Mouse (Mus musculus) fat pad, adult 2 months (tissue): ENCODE data around the gene Igdcc3.

ENCODE experiments used
- DNase-seq: peaks from one replicate; pipeline ENCODE4 v3.0.0-alpha.2; 2011; ENCODE audit warnings: low read depth, low spot score; ENCODE audit errors: extremely low read depth

The Igdcc3 gene

GRCm38 (mm10) chr9:65135126-65135525 lies 5.9 kb upstream of the Igdcc3 start:
- DNase-seq, result no peak

DNA sequence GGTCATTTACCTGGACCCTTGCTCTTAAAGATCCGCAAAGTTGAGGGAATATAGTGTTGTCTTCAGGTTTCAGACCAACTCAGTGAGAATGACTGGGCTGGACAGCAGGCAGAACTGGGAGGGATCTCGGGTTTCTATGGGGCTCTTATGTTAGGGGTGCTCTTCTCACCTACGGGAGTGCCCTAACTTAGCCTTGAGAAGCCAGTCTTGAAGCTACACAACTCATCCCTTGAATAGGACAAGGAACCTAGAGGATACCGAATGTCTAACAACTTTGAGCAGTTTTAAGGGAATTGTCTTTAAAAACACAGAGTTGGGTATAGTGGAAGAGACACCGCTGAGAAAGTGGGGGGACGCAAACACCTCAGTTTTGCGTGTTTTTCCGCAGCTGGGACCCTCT lies 498 bp upstream of the Igdcc3 start:
- no peak for DNase-seq

- DNase-seq, result no peak
Measured at GRCm38 (mm10) chr9:65141306-65141975, 452 bp downstream of the Igdcc3 start.

- DNase-seq, result no peak
Measured at GRCm38 (mm10) chr9:65141976-65142318, 958 bp downstream of the Igdcc3 start.

- DNase-seq, result no peak
Measured at GRCm38 (mm10) chr9:65142399-65142798, 1.4 kb downstream of the Igdcc3 start.

DNA sequence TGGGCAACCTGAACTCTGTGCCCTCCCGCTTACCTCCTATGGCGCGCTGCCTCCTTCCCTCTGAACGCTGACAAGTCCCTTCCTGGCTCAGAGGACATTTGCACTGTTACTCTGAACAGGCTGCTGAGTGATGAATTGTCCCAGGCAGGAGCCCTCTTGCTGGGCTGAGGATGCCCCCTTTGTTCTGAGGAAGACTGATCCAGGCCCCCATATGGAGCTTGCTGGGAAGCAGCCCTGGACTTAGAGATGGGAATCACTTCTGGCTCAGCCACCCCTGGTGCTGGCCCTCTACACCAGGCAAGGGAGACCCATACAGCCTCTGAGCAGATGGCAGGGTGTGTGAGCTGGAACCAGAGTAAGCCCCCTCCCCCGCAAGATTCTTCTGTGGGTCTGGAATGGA lies 5.0 kb downstream of the Igdcc3 start:
- DNase-seq, result no peak

GRCm38 (mm10) chr9:65148507-65148906 lies 7.5 kb downstream of the Igdcc3 start:
- DNase-seq, result no peak

- no peak for DNase-seq
Measured at GRCm38 (mm10) chr9:65152711-65153330, 11.8 kb downstream of the Igdcc3 start.

DNA sequence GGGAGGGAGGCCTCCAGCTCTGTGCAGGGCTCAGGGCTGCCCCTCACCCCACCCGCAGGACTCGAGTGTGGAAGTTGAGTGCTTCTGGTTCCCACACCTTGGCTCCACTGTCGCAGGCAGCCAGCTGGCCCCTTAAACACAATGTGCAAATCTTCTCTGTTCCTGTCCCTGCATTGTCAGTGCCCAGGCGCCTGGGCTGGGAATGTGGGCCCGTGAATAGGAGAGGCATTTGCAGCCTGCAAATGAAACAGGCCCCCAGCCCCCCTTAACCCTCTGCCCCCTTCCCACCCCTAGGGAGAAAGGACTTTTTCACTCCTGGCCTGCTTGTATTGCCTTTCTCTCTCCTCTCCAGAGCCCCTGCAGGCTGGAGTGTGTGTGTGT lies 12.3 kb downstream of the Igdcc3 start:
- no peak for DNase-seq

DNA sequence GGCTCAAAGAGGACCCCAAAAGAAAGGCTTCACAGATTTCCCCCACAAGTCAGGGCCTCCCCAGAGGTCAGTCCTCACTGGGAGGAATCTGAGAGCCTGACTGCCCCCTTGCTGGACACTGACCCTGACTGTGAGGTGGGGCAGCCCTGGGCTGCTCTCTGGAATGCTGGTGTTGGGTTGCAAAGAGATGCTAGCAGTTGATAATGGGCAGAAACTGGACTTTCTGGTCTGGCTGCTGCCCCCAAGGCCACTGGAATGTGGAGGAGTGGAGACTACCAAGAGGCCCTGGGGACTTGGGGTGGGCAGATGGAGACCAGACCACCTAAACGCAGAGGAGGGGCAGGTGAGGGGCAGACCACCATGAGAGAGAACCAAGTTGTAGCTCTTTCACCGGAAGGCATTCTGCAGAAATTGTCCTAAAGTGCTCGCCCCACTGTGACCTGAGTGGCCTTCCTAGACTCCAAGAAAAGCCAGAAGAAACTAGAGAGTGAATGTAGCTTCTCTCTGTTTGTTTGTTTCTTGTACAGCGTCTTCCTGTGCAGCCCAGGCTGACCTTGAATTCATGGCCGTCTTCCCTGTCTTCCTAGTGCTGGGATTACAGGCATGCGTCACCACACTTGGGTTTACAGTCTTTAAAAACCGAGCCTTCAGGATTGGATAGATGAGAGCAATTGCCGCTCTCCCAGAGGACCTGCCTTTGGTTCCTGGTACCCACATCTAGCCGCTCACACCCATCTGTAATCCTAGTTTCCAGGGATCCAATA lies 13.9 kb downstream of the Igdcc3 start:
- no peak for DNase-seq

DNA sequence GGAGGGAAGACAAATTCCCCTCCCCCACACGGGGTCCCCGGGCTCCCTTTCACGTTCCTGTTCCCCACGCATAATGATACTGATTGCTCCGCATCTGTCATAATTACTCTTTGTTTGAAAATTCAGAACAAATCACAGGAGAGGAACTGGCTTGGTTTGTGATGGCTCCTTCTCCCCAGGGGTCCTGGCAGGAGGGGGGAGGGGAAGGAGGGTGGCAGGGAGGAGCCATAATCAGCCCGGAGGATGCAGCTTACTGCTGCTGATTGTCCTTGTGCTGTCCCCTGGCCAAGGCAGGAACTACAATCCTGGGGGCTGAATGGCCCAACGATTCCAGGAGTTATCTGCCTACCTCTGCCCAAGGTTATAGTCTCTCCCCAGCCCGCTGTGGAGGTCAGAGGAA lies 15.6 kb downstream of the Igdcc3 start:
- no peak for DNase-seq

GRCm38 (mm10) chr9:65157631-65158030 lies 16.6 kb downstream of the Igdcc3 start:
- no peak for DNase-seq

DNA sequence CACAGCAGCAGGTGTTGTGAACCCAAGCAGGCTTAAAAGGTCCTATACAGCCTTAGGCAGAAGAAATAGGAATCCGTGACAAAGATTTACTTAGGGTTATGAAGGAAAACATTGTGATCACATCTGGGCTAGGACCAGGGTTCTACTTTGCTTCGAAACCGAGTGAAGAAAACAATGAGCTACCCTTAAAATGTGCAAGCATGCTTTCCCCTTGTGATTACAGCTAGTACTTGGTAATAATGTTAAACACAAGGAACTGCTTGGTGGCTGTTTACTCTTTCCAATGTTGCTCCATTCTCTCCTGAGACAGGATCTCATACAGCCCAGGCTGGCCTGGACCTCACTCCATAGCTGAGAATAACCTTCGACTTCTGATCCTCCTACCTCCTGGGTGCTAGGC lies 20.2 kb downstream of the Igdcc3 start:
- no peak for DNase-seq

DNA sequence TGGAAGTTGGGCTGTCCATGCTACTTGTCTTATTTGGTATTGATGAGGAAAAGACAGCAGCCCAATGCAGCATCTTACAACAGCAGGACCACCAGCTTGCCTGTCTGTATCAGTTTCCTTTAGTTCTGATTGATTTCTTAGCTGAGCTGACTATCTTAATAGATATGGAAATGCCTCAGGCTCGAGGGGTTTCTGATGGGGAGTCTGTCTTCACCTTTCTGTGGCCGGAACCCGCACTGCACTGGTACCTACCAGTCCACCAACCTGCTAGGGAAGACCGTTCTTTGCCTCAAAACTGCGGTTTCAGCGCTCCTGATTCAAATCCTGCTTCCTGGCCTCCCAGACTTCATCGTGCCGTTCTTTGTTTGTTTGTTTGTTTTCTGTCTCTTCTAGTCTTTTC lies 20.9 kb downstream of the Igdcc3 start:
- no peak for DNase-seq

DNA sequence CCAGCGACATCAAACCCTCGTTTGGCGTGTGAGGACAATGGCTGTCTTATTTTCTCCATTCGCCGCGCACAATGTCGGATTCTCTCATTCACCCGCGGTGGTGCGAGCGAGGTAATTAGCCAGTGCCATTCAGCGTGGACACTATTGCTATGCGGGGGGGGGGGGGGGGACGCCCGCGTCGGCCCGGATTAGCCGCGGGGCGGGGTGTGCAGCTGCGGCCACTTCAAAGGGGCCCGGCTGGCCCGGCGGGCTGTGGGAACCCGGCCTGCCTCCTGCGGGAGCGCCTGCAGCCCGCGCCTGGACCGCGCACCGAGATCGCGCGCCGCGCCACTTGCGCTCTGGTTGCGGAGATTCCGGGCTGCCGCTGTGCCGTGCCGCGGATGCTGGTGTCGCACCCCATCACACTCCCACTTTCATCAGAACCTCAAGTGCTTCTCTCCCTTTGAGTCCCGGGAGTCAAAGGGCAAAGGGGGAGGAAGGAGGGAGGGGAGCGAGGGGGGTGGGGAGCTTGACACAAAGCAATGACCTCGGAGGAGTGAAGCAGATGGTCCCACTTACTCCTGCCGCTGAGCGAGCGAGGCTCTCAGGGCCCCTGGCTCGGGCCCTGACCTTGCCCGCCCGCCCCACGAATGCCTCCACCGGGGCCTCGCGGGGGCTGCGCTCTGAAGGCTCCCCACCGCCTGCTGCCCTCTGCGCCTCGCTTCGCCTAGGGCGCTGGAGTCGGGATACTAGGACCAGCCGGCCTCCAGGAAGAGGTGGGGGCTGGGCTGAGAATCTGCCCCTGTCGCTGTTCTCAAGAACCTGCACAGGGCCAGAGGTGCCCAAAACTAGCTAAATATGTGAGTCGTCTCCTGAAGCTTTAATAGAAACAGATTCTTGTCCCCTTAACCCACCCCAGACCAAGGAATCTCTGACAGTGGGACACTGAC lies 22.0 kb downstream of the Igdcc3 start:
- no peak for DNase-seq

DNA sequence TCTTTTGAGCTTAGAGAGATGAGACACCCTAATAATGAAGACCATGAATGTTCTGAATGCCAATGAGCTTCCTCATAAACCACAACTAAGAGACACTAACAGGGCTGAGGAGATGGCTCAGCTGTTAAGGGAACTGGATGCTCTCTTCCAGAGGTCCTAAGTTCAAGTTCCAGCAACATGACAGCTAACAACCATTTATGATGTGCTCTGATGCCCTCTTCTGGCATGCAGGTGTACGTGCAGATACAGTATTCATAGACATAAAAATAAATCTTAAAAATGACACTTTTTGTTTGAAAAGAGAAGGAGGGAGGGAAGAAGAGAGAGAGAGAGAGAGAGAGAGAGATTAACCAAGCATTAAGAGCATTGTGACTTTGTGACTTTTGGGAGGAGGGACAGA lies 23.9 kb downstream of the Igdcc3 start:
- no peak for DNase-seq

- no peak for DNase-seq
Measured at GRCm38 (mm10) chr9:65166386-65166785, 25.4 kb downstream of the Igdcc3 start.

- DNase-seq, result no peak
Measured at GRCm38 (mm10) chr9:65168534-65168933, 27.5 kb downstream of the Igdcc3 start.

DNA sequence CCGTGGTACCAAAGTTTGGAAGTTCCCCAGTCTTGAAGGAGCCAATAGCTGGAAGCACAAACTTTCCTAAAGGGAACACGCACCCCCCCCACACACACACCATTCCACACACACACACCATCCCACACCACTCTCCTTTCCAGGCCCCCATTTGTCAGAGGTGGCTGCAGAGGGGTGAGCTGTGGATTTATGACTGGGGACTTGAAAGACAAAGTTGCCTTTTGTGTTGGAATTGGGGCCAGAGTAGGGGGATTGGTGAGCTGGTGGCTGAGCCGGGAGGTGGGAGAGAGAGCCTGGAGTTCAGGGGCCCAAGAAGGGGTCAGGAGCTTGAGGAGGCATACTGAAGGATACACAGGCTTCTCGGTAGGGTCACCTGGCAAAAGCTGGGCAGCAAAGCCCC lies 28.0 kb downstream of the Igdcc3 start:
- no peak for DNase-seq

GRCm38 (mm10) chr9:65172654-65173053 lies 31.7 kb downstream of the Igdcc3 start:
- no peak for DNase-seq

GRCm38 (mm10) chr9:65175234-65175938 lies 34.4 kb downstream of the Igdcc3 start:
- DNase-seq, result no peak
